Mouse (Mus musculus) liver, adult 2 months (tissue): ENCODE results near the gene Dgkg. TPM values are rescaled to one million over a fixed set of nuclear protein-coding genes. Genes with fewer than 3 reads are reported as not detected.

Experiments
- DNase-seq: peaks from one replicate; pipeline ENCODE4 v3.0.0-alpha.2; 2011; ENCODE audit warnings: low read depth, low spot score; ENCODE audit errors: extremely low read depth
- H3K27ac ChIP-seq: fragments of 200-500 bp; replicated peaks from 2 replicates; pipeline ENCODE4 v1.5.1; 2012; ENCODE audit warnings: low read depth, mild to moderate bottlenecking, control low read depth, inconsistent platforms, low read length; ENCODE audit not compliant: insufficient read depth
- H3K27me3 ChIP-seq: fragments of 200-500 bp; 2 replicates; pipeline ENCODE4 v1.6.1; 2012; ENCODE audit warnings: mild to moderate bottlenecking, moderate library complexity, low read length, inconsistent platforms; ENCODE audit not compliant: control insufficient read depth, insufficient read depth
- H3K36me3 ChIP-seq: fragments of 200-500 bp; 2 replicates; pipeline ENCODE4 v1.6.1; 2012; ENCODE audit warnings: low read length, inconsistent platforms; ENCODE audit not compliant: control insufficient read depth, insufficient read depth
- H3K4me1 ChIP-seq: fragments of 200-500 bp; 2 replicates; pipeline ENCODE4 v1.6.1; 2011; ENCODE audit warnings: low read length; ENCODE audit not compliant: control insufficient read depth, insufficient read depth
- H3K4me3 ChIP-seq: fragments of 200-500 bp; 2 replicates; pipeline ENCODE4 v1.5.1; 2011; ENCODE audit warnings: low read depth, mild to moderate bottlenecking, control low read depth, low read length, moderate library complexity; ENCODE audit not compliant: insufficient read depth
- H3K79me2 ChIP-seq: fragments of 200-500 bp; 2 replicates; pipeline ENCODE4 v1.6.1; 2012; ENCODE audit warnings: inconsistent platforms, mild to moderate bottlenecking, low read length, moderate library complexity; ENCODE audit not compliant: control insufficient read depth, insufficient read depth
- H3K9ac ChIP-seq: fragments of 200-500 bp; 2 replicates; pipeline ENCODE4 v1.6.1; 2012; ENCODE audit warnings: low read depth, mild to moderate bottlenecking, control low read depth, inconsistent platforms, low read length
- CTCF ChIP-seq: fragments of 200-500 bp; IDR thresholded peaks from 2 replicates; pipeline ENCODE4 v1.5.1; 2011; ENCODE audit warnings: low read depth, low read length, control low read depth
- POLR2A ChIP-seq: fragments of 200-500 bp; IDR thresholded peaks from 2 replicates; pipeline ENCODE4 v1.6.1; 2011; ENCODE audit warnings: low read length, control low read depth; ENCODE audit not compliant: insufficient read depth; ENCODE audit errors: extremely low read depth
- WGBS: fragments of 180-500 bp; shearing (Covaris S2); methylation state at CpG from one replicate; pipeline ENCODE4 v1.1.7; 2018; 5-methylcytosine and 5-hydroxymethylcytosine counted together
- polyA plus RNA-seq: library from polyadenylated mRNA; depleted of rRNA; stranded (reverse); fragments of >200 nt; gene quantifications from 2 replicates; pipeline ENCODE4 v1.2.3, GENCODE M21; 2012
- total RNA-seq: library from RNA; depleted of rRNA; stranded (reverse); fragments of >200 nt; gene quantifications from 2 replicates; pipeline ENCODE4 v1.2.3, GENCODE M21; 2014

Dgkg gene
- total and polyA plus RNA-seq, 2 experiments: under 0.01 to 0.02 TPM

GRCm38 (mm10) chr16:22674164-22674563 is 17.1 kb upstream of the Dgkg start:
- Histone ChIP-seq H3K9ac (no peak overlapping the region), H3K4me1 (no peaks in the 10 kb centered on the region), H3K4me3 (no peak overlapping the region), H3K27ac (no peak overlapping the region), H3K79me2 (no peaks in the 10 kb centered on the region), H3K27me3 (no peaks in the 10 kb centered on the region), H3K36me3 (no peaks in the 10 kb centered on the region)
- no peak for DNase-seq
- TF ChIP-seq POLR2A: no peak
- TF ChIP-seq CTCF: no peak
- 72% methylated on average over 4 of the region's 4 CpGs for WGBS

DNA sequence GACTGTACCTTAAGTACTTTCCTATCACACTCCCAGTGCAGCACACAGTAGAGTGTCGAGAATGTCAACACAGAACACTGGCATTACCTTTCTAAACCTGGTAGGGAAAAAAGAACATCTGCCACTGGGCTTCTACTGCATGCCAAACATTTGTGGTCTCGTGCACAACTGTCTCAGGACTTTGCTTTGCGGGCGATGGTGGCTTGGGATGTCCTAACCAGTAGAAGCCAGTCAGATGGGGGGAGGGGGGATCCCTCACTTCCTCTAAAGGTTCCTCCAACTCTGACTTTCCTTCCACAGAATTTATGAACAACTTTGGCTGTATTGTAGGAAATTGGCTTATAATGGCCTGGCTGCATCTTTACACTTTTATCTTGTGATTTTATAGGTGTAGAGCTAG is 7.0 kb upstream of the Dgkg start:
- Histone ChIP-seq H3K36me3 (no peaks in the 10 kb centered on the region), H3K79me2 (no peaks in the 10 kb centered on the region)
- WGBS: 67% methylated on average over 4 of the region's 4 CpGs

DNA sequence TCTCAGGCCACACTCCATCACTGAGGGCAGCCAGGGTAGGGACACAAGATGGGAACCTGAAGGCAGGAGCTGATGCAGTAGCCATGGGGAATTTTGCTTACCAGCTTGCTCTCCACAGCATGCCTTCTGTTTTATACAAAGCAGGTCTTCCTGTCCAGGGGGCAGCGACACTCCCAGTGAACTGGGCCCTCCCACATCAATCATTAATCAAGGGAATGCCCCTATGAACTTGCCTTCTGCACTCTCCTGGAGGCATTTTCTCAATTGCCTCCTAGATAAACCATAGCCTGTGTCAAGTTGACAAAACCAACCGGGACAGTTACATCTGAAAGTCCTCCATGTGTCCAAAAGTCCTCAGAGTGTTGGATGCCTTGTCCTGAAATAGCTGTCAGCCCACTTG is 6.1 kb upstream of the Dgkg start:
- no peak overlapping the region for H3K9ac ChIP-seq
- H3K4me3 ChIP-seq: no peak overlapping the region
- no peaks in the 10 kb centered on the region for H3K36me3 ChIP-seq
- H3K4me1 ChIP-seq: peaks cover 2% of the 10 kb centered on the region; the same call in 1 of the 2 replicates
- H3K79me2 ChIP-seq: no peaks in the 10 kb centered on the region
- WGBS: 9% methylated on average over 2 of the region's 2 CpGs
- H3K27me3 ChIP-seq: no peaks in the 10 kb centered on the region
- no peak overlapping the region for H3K27ac ChIP-seq
- TF ChIP-seq CTCF: no peak
- no peak for TF ChIP-seq POLR2A
- DNase-seq: peak; percentile 56

More for the DNA sequence above, 7.0 kb upstream of the Dgkg start:
- TF ChIP-seq POLR2A (no peak), CTCF (no peak)
- Histone ChIP-seq H3K27ac (no peak overlapping the region), H3K27me3 (no peaks in the 10 kb centered on the region), H3K4me3 (no peak overlapping the region), H3K9ac (no peak overlapping the region), H3K4me1 (peaks cover 2% of the 10 kb centered on the region; the same call in 1 of the 2 replicates)
- DNase-seq: no peak

DNA sequence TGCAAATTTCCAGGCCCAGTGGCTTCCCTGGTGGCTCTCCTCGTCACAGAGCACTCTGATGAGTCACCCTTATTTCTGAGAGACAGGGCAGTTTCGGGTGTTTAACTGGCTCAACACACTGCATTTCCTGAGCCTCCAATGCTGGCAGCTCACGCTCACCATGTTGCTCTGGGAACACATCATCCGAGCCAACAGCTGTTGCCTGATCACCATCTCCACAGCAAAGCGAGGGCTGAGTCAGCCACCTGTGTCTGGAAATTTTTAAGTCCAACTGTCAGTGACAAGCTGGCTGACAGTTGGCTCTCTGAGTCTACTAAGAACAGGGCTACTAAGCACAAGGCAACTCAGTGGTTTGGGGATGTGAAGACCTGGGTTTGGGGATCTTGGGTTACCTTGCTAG is 4.1 kb upstream of the Dgkg start:
- Histone ChIP-seq H3K4me1 (peaks cover 2% of the 10 kb centered on the region; the same call in 1 of the 2 replicates), H3K36me3 (no peaks in the 10 kb centered on the region), H3K79me2 (no peaks in the 10 kb centered on the region), H3K9ac (no peak overlapping the region), H3K27ac (no peak overlapping the region), H3K4me3 (no peak overlapping the region), H3K27me3 (peaks cover 6% of the 10 kb centered on the region; the same call in 1 of the 2 replicates)
- no peak for TF ChIP-seq POLR2A
- no peak for TF ChIP-seq CTCF
- no peak for DNase-seq
- 75% methylated on average over 5 of the region's 5 CpGs for WGBS

GRCm38 (mm10) chr16:22657874-22658789 is 1.1 kb upstream of the Dgkg start:
- Histone ChIP-seq H3K27me3 (peaks cover 6% of the 10 kb centered on the region; the same call in 1 of the 2 replicates), H3K4me3 (no peak overlapping the region), H3K9ac (no peak overlapping the region), H3K36me3 (no peaks in the 10 kb centered on the region), H3K27ac (no peak overlapping the region), H3K79me2 (no peaks in the 10 kb centered on the region), H3K4me1 (peaks cover 2% of the 10 kb centered on the region; the same call in 1 of the 2 replicates)
- DNase-seq: no peak
- TF ChIP-seq POLR2A: no peak
- no peak for TF ChIP-seq CTCF
- WGBS: 73% methylated on average over 16 of the region's 16 CpGs

DNA sequence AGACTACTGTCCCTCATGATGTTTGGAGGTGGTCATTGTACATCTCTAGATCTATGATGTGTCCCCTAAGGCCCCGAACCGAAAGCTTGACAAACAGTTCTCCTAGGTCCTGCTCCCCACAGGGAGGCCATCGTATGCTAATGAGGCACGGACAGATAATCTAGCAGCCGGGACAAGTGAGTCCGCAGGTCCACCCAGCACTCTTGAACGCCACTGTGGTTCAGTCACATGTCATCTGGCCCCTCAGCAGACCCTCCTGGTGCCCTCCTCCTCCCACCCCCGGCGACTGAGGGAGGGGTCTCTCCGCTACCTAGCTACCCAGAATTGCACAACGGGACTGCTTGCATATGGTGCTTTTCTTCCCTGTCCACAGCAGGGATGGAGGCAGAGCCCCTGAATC is 1.2 kb downstream of the Dgkg start:
- Histone ChIP-seq H3K9ac (no peak overlapping the region), H3K79me2 (no peaks in the 10 kb centered on the region), H3K4me3 (no peak overlapping the region), H3K36me3 (no peaks in the 10 kb centered on the region), H3K4me1 (no peaks in the 10 kb centered on the region), H3K27me3 (peaks cover 6% of the 10 kb centered on the region; the same call in 1 of the 2 replicates), H3K27ac (no peak overlapping the region)
- WGBS: 6% methylated on average over 11 of the region's 11 CpGs
- no peak for DNase-seq
- no peak for TF ChIP-seq POLR2A
- no peak for TF ChIP-seq CTCF
